Mouse (Mus musculus): Measurements from ENCODE around the gene Sugct. TPM values are rescaled to one million over a fixed set of nuclear protein-coding genes. Genes with fewer than 3 reads are reported as not detected.
A peak's percentile ranks its signal among the peaks of the same experiment; 100 is the strongest.

Sugct gene
- polyA plus RNA-seq, 1 experiment, result 0.42 TPM

DNA sequence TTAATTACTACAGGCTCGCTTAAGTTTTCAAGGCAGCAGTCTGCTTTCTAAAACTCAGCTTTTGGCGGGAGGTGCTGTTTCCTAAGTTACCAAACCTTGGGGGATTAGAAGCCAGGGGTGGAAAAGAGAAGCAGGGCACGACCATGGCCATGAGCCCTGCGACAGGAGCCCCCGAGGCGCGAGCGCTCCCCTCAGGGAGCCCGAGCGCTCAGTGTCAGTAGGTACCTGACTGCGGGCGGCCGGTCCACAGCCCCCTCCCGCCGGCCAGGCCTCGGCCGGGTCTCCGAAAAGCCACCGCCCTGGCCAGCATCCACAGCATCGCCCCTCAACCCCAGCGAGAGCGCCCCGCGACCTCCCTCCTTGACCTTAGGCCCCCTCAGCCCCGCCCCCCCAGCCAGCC lies 939 bp downstream of the Sugct start:
- Histone ChIP-seq H3K36me3 (ENCODE audit: control insufficient read depth, insufficient read depth) (peaks cover 12% of the 10 kb centered on the region), H3ac (ENCODE audit: control insufficient read depth, insufficient read length, low read depth) (peak overlapping the region; percentile 79), H3K79me3 (ENCODE audit: low read depth) (peaks cover 36% of the 10 kb centered on the region), H3K79me2 (ENCODE audit: control insufficient read depth, insufficient read depth) (peaks cover 43% of the 10 kb centered on the region), H3K4me3 (ENCODE audit: insufficient read depth, poor library complexity, severe bottlenecking) (peak overlapping the region; percentile 54), H3K27me3 (ENCODE audit: control insufficient read depth, insufficient read depth, insufficient read length) (no peaks in the 10 kb centered on the region)
- TF ChIP-seq USF1 (IDR thresholded peaks at IDR 0.05; ENCODE audit: low read depth) (no peak), MYOG (IDR thresholded peaks at IDR 0.05; ENCODE audit: control insufficient read depth, extremely low read depth, insufficient read length) (no peak), CTCF (IDR thresholded peaks at IDR 0.05; ENCODE audit: control insufficient read depth, insufficient read depth, insufficient read length) (no peak), MYOD1 (IDR thresholded peaks at IDR 0.05; ENCODE audit: control insufficient read depth, insufficient read length, low read depth) (no peak), CEBPB (IDR thresholded peaks at IDR 0.05; ENCODE audit: low read depth) (no peak), MAX (IDR thresholded peaks at IDR 0.05) (no peak), FOSL1 (IDR thresholded peaks at IDR 0.05; ENCODE audit: insufficient read depth, low read length, poor library complexity, severe bottlenecking) (no peak)

DNA sequence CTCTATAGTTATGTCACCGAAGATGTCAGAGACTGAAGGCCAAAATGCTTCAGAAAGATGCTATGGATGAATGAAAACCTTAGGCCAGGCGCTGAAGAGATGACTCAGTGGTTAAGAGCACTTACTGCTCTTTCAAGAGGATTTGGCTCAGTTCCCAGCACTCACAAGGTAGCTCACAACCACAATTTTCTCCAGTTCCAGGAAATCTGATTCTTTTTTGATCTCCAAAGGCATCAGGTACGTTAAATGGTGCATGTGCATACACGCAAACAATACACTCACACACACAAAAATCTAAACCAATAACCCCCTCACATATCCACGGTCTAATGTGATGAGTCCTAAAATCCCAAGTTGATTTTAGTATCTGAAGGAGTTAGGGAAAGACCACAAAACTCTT lies 1.5 kb downstream of the Sugct start:
- no peaks in the 10 kb centered on the region for H3K27me3 ChIP-seq (ENCODE audit: control insufficient read depth, insufficient read depth, insufficient read length)
- H3K4me3 ChIP-seq (ENCODE audit: insufficient read depth, poor library complexity, severe bottlenecking), result peak overlapping the region; percentile 54
- peaks cover 30% of the 10 kb centered on the region for H3K79me3 ChIP-seq (ENCODE audit: low read depth)
- H3ac ChIP-seq (ENCODE audit: control insufficient read depth, insufficient read length, low read depth), result no peak overlapping the region
- peaks cover 37% of the 10 kb centered on the region for H3K79me2 ChIP-seq (ENCODE audit: control insufficient read depth, insufficient read depth)
- peaks cover 12% of the 10 kb centered on the region for H3K36me3 ChIP-seq (ENCODE audit: control insufficient read depth, insufficient read depth)
- TF ChIP-seq MAX (IDR thresholded peaks at IDR 0.05) (no peak), MYOG (IDR thresholded peaks at IDR 0.05; ENCODE audit: control insufficient read depth, extremely low read depth, insufficient read length) (no peak), USF1 (IDR thresholded peaks at IDR 0.05; ENCODE audit: low read depth) (no peak), CTCF (IDR thresholded peaks at IDR 0.05; ENCODE audit: control insufficient read depth, insufficient read depth, insufficient read length) (no peak), MYOD1 (IDR thresholded peaks at IDR 0.05; ENCODE audit: control insufficient read depth, insufficient read length, low read depth) (no peak), CEBPB (IDR thresholded peaks at IDR 0.05; ENCODE audit: low read depth) (no peak), FOSL1 (IDR thresholded peaks at IDR 0.05; ENCODE audit: insufficient read depth, low read length, poor library complexity, severe bottlenecking) (no peak)

GRCm38 (mm10) chr13:17691436-17691835 lies 3.9 kb downstream of the Sugct start:
- Histone ChIP-seq H3K27me3 (ENCODE audit: control insufficient read depth, insufficient read depth, insufficient read length) (no peaks in the 10 kb centered on the region), H3K4me3 (ENCODE audit: insufficient read depth, poor library complexity, severe bottlenecking) (no peak overlapping the region), H3K36me3 (ENCODE audit: control insufficient read depth, insufficient read depth) (no peaks in the 10 kb centered on the region), H3K79me3 (ENCODE audit: low read depth) (peaks cover 9% of the 10 kb centered on the region), H3ac (ENCODE audit: control insufficient read depth, insufficient read length, low read depth) (no peak overlapping the region), H3K79me2 (ENCODE audit: control insufficient read depth, insufficient read depth) (peaks cover 13% of the 10 kb centered on the region)
- no peak for TF ChIP-seq MAX (IDR thresholded peaks at IDR 0.05)
- no peak for TF ChIP-seq CEBPB (IDR thresholded peaks at IDR 0.05; ENCODE audit: low read depth)
- TF ChIP-seq CTCF (IDR thresholded peaks at IDR 0.05; ENCODE audit: control insufficient read depth, insufficient read depth, insufficient read length), result no peak
- TF ChIP-seq USF1 (IDR thresholded peaks at IDR 0.05; ENCODE audit: low read depth), result no peak
- no peak for TF ChIP-seq MYOD1 (IDR thresholded peaks at IDR 0.05; ENCODE audit: control insufficient read depth, insufficient read length, low read depth)
- no peak for TF ChIP-seq FOSL1 (IDR thresholded peaks at IDR 0.05; ENCODE audit: insufficient read depth, low read length, poor library complexity, severe bottlenecking)
- TF ChIP-seq MYOG (IDR thresholded peaks at IDR 0.05; ENCODE audit: control insufficient read depth, extremely low read depth, insufficient read length), result no peak

GRCm38 (mm10) chr13:17690686-17691085 lies 4.7 kb downstream of the Sugct start:
- H3K79me2 ChIP-seq (ENCODE audit: control insufficient read depth, insufficient read depth), result peaks cover 6% of the 10 kb centered on the region
- peaks cover 2% of the 10 kb centered on the region for H3K79me3 ChIP-seq (ENCODE audit: low read depth)
- H3K4me3 ChIP-seq (ENCODE audit: insufficient read depth, poor library complexity, severe bottlenecking), result no peak overlapping the region
- H3ac ChIP-seq (ENCODE audit: control insufficient read depth, insufficient read length, low read depth), result no peak overlapping the region
- TF ChIP-seq CEBPB (IDR thresholded peaks at IDR 0.05; ENCODE audit: low read depth), result no peak
- no peaks in the 10 kb centered on the region for H3K27me3 ChIP-seq (ENCODE audit: control insufficient read depth, insufficient read depth, insufficient read length)
- H3K36me3 ChIP-seq (ENCODE audit: control insufficient read depth, insufficient read depth), result no peaks in the 10 kb centered on the region

- no peak for TF ChIP-seq FOSL1 (IDR thresholded peaks at IDR 0.05; ENCODE audit: insufficient read depth, low read length, poor library complexity, severe bottlenecking)
- TF ChIP-seq CTCF (IDR thresholded peaks at IDR 0.05; ENCODE audit: control insufficient read depth, insufficient read depth, insufficient read length), result no peak
- TF ChIP-seq MYOG (IDR thresholded peaks at IDR 0.05; ENCODE audit: control insufficient read depth, extremely low read depth, insufficient read length), result no peak
- TF ChIP-seq MYOD1 (IDR thresholded peaks at IDR 0.05; ENCODE audit: control insufficient read depth, insufficient read length, low read depth), result no peak
- no peak for TF ChIP-seq CEBPB (IDR thresholded peaks at IDR 0.05; ENCODE audit: low read depth)
- no peak for TF ChIP-seq USF1 (IDR thresholded peaks at IDR 0.05; ENCODE audit: low read depth)
- no peak for TF ChIP-seq MAX (IDR thresholded peaks at IDR 0.05)
These were observed 5.9 kb downstream of the Sugct start for GRCm38 (mm10) chr13:17689461-17689860.

GRCm38 (mm10) chr13:17671122-17671521 lies 24.2 kb downstream of the Sugct start:
- H3K79me2 ChIP-seq (ENCODE audit: control insufficient read depth, insufficient read depth), result no peaks in the 10 kb centered on the region
- TF ChIP-seq FOSL1 (IDR thresholded peaks at IDR 0.05; ENCODE audit: insufficient read depth, low read length, poor library complexity, severe bottlenecking) (no peak), CTCF (IDR thresholded peaks at IDR 0.05; ENCODE audit: control insufficient read depth, insufficient read depth, insufficient read length) (no peak), MAX (IDR thresholded peaks at IDR 0.05) (no peak), MYOD1 (IDR thresholded peaks at IDR 0.05; ENCODE audit: control insufficient read depth, insufficient read length, low read depth) (no peak), MYOG (IDR thresholded peaks at IDR 0.05; ENCODE audit: control insufficient read depth, extremely low read depth, insufficient read length) (no peak), CEBPB (IDR thresholded peaks at IDR 0.05; ENCODE audit: low read depth) (no peak), USF1 (IDR thresholded peaks at IDR 0.05; ENCODE audit: low read depth) (no peak)
- H3K4me3 ChIP-seq (ENCODE audit: insufficient read depth, poor library complexity, severe bottlenecking), result no peak overlapping the region
- no peak overlapping the region for H3ac ChIP-seq (ENCODE audit: control insufficient read depth, insufficient read length, low read depth)
- H3K79me3 ChIP-seq (ENCODE audit: low read depth), result no peaks in the 10 kb centered on the region
- no peaks in the 10 kb centered on the region for H3K27me3 ChIP-seq (ENCODE audit: control insufficient read depth, insufficient read depth, insufficient read length)
- no peaks in the 10 kb centered on the region for H3K36me3 ChIP-seq (ENCODE audit: control insufficient read depth, insufficient read depth)

More at GRCm38 (mm10) chr13:17689461-17689860, 5.9 kb downstream of the Sugct start:
- Histone ChIP-seq H3K79me3 (ENCODE audit: low read depth) (no peaks in the 10 kb centered on the region), H3K79me2 (ENCODE audit: control insufficient read depth, insufficient read depth) (no peaks in the 10 kb centered on the region), H3ac (ENCODE audit: control insufficient read depth, insufficient read length, low read depth) (no peak overlapping the region), H3K36me3 (ENCODE audit: control insufficient read depth, insufficient read depth) (no peaks in the 10 kb centered on the region), H3K27me3 (ENCODE audit: control insufficient read depth, insufficient read depth, insufficient read length) (no peaks in the 10 kb centered on the region), H3K4me3 (ENCODE audit: insufficient read depth, poor library complexity, severe bottlenecking) (no peak overlapping the region)

All from C2C12 (cell line).